Mouse (Mus musculus) limb, embryonic 13.5 days (tissue): ENCODE measurements around the gene Lipt2. TPM values are rescaled to one million over a fixed set of nuclear protein-coding genes. Genes with fewer than 3 reads are reported as not detected.

ENCODE experiments used
- ATAC-seq: fragments of 200-750 bp; cut with Nextera tagmentation; 2 replicates; pipeline ENCODE4 v1.8.0; 2017; ENCODE audit warnings: low read depth, moderate number of reproducible peaks, moderate TSS enrichment; ENCODE audit not compliant: low FRiP score
- H3K27ac ChIP-seq: fragments of 300-500 bp; sonication (generic); 2 replicates; pipeline ENCODE4 v1.5.1; 2015; ENCODE audit warnings: inconsistent platforms, mild to moderate bottlenecking, moderate library complexity
- H3K27me3 ChIP-seq: fragments of 300-500 bp; sonication (generic); 2 replicates; pipeline ENCODE4 v1.6.1; 2015; ENCODE audit warnings: mild to moderate bottlenecking, inconsistent platforms
- H3K36me3 ChIP-seq: fragments of 300-500 bp; sonication (generic); 2 replicates; pipeline ENCODE4 v1.6.1; 2015; ENCODE audit warnings: inconsistent platforms, mild to moderate bottlenecking, moderate library complexity
- H3K4me1 ChIP-seq: fragments of 300-500 bp; sonication (generic); 2 replicates; pipeline ENCODE4 v1.6.1; 2015; ENCODE audit warnings: inconsistent platforms
- H3K4me2 ChIP-seq: fragments of 300-500 bp; sonication (generic); replicated peaks from 2 replicates; pipeline ENCODE4 v1.6.1; 2015; ENCODE audit warnings: inconsistent platforms, mild to moderate bottlenecking, moderate library complexity
- H3K4me3 ChIP-seq: fragments of 300-500 bp; sonication (generic); 2 replicates; pipeline ENCODE4 v1.5.1; 2015; ENCODE audit warnings: moderate library complexity, mild to moderate bottlenecking, inconsistent platforms
- H3K9ac ChIP-seq: fragments of 300-500 bp; sonication (generic); 2 replicates; pipeline ENCODE4 v1.6.1; 2015; ENCODE audit warnings: mild to moderate bottlenecking, inconsistent platforms
- H3K9me3 ChIP-seq: fragments of 300-500 bp; sonication (generic); 2 replicates; pipeline ENCODE4 v1.6.1; 2016; ENCODE audit warnings: inconsistent platforms
- WGBS: fragments of 180-500 bp; shearing (Covaris S2); methylation state at CpG from one replicate; pipeline ENCODE4 v1.1.7; 2015; 5-methylcytosine and 5-hydroxymethylcytosine counted together
- polyA plus RNA-seq: library from polyadenylated mRNA; unstranded; fragments of >200 nt; fragmentation: Nextera tagmentation; extraction: Ambion mirVana; gene quantifications from 2 replicates; pipeline ENCODE4 v1.2.1, GENCODE M21; 2015

The Lipt2 gene
- polyA plus RNA-seq, 1 experiment from 2014 or later: 24.8 TPM

GRCm38 (mm10) chr7:100178016-100178890 lies 19.2 kb downstream of the Lipt2 start:
- no peak overlapping the region for H3K27ac ChIP-seq
- no peaks in the 10 kb centered on the region for H3K36me3 ChIP-seq
- no peaks in the 10 kb centered on the region for H3K9me3 ChIP-seq
- peaks cover 15% of the 10 kb centered on the region for H3K4me1 ChIP-seq
- peak overlapping the region; percentile 51 for H3K9ac ChIP-seq
- WGBS: 8% methylated on average over 30 of the region's 30 CpGs
- H3K4me3 ChIP-seq: peak overlapping the region; percentile 45
- peaks cover 57% of the 10 kb centered on the region for H3K27me3 ChIP-seq
- peak overlapping the region; percentile 76 for H3K4me2 ChIP-seq
- peak; percentile 75; the same call in 1 of the 2 replicates for ATAC-seq

- H3K9ac ChIP-seq: peak overlapping the region; percentile 51
These were observed 19.8 kb downstream of the Lipt2 start for GRCm38 (mm10) chr7:100178891-100179233.

GRCm38 (mm10) chr7:100179394-100179793 lies 20.3 kb downstream of the Lipt2 start:
- WGBS: 56% methylated on average over 7 of the region's 7 CpGs
- ATAC-seq: no peak
- no peaks in the 10 kb centered on the region for H3K36me3 ChIP-seq
- no peak overlapping the region for H3K27ac ChIP-seq
- peak overlapping the region; percentile 45 for H3K4me3 ChIP-seq
- H3K9ac ChIP-seq: no peak overlapping the region
- H3K4me2 ChIP-seq: peak overlapping the region; percentile 76
- peaks cover 15% of the 10 kb centered on the region for H3K4me1 ChIP-seq
- H3K27me3 ChIP-seq: peaks cover 57% of the 10 kb centered on the region
- no peaks in the 10 kb centered on the region for H3K9me3 ChIP-seq

More at GRCm38 (mm10) chr7:100178891-100179233, 19.8 kb downstream of the Lipt2 start:
- Histone ChIP-seq H3K36me3 (no peaks in the 10 kb centered on the region), H3K9me3 (no peaks in the 10 kb centered on the region), H3K27me3 (peaks cover 57% of the 10 kb centered on the region), H3K27ac (no peak overlapping the region), H3K4me3 (peak overlapping the region; percentile 45), H3K4me1 (peaks cover 15% of the 10 kb centered on the region), H3K4me2 (peak overlapping the region; percentile 76)
- 1% methylated on average over 15 of the region's 15 CpGs for WGBS
- no peak for ATAC-seq

GRCm38 (mm10) chr7:100179836-100180407 lies 20.8 kb downstream of the Lipt2 start:
- H3K36me3 ChIP-seq: no peaks in the 10 kb centered on the region
- peak overlapping the region; percentile 45 for H3K4me3 ChIP-seq
- no peak overlapping the region; the same call in 1 of the 2 replicates for H3K4me2 ChIP-seq
- no peak overlapping the region for H3K27ac ChIP-seq
- H3K27me3 ChIP-seq: peaks cover 57% of the 10 kb centered on the region
- H3K9ac ChIP-seq: no peak overlapping the region
- ATAC-seq: no peak
- no peaks in the 10 kb centered on the region for H3K9me3 ChIP-seq
- WGBS: 65% methylated on average over 7 of the region's 7 CpGs
- H3K4me1 ChIP-seq: peaks cover 15% of the 10 kb centered on the region

GRCm38 (mm10) chr7:100181176-100181575 lies 22.1 kb downstream of the Lipt2 start:
- H3K4me1 ChIP-seq: peaks cover 15% of the 10 kb centered on the region
- no peak overlapping the region for H3K9ac ChIP-seq
- H3K4me2 ChIP-seq: no peak overlapping the region
- no peak for ATAC-seq
- no peak overlapping the region for H3K27ac ChIP-seq
- H3K4me3 ChIP-seq: no peak overlapping the region
- H3K9me3 ChIP-seq: no peaks in the 10 kb centered on the region
- peaks cover 54% of the 10 kb centered on the region for H3K27me3 ChIP-seq
- H3K36me3 ChIP-seq: no peaks in the 10 kb centered on the region
- 78% methylated on average over 2 of the region's 2 CpGs for WGBS

GRCm38 (mm10) chr7:100181614-100182013 lies 22.5 kb downstream of the Lipt2 start:
- Histone ChIP-seq H3K9ac (no peak overlapping the region), H3K4me2 (no peak overlapping the region), H3K36me3 (no peaks in the 10 kb centered on the region), H3K27me3 (peaks cover 50% of the 10 kb centered on the region), H3K4me3 (no peak overlapping the region), H3K9me3 (no peaks in the 10 kb centered on the region), H3K4me1 (peaks cover 15% of the 10 kb centered on the region), H3K27ac (no peak overlapping the region)
- no peak for ATAC-seq
- 73% methylated on average over 3 of the region's 3 CpGs for WGBS

GRCm38 (mm10) chr7:100182388-100182787 lies 23.3 kb downstream of the Lipt2 start:
- 80% methylated on average over 3 of the region's 3 CpGs for whole genome bisulfite sequencing
- Histone ChIP-seq H3K36me3 (no peaks in the 10 kb centered on the region), H3K4me1 (peaks cover 15% of the 10 kb centered on the region), H3K4me2 (no peak overlapping the region), H3K27ac (no peak overlapping the region), H3K4me3 (no peak overlapping the region), H3K9me3 (no peaks in the 10 kb centered on the region), H3K27me3 (peaks cover 46% of the 10 kb centered on the region), H3K9ac (no peak overlapping the region)
- ATAC-seq: no peak

GRCm38 (mm10) chr7:100187601-100188000 lies 28.5 kb downstream of the Lipt2 start:
- no peaks in the 10 kb centered on the region for H3K9me3 ChIP-seq
- no peak overlapping the region for H3K4me3 ChIP-seq
- no peak overlapping the region for H3K9ac ChIP-seq
- ATAC-seq: no peak
- H3K4me2 ChIP-seq: no peak overlapping the region
- no peak overlapping the region for H3K27ac ChIP-seq
- 0 out of 2 replicates have a peak, but pooled peaks cover 3% of the 10 kb centered on the region for H3K4me1 ChIP-seq
- H3K36me3 ChIP-seq: no peaks in the 10 kb centered on the region
- 26% methylated on average over 7 of the region's 7 CpGs for WGBS
- H3K27me3 ChIP-seq: peaks cover 8% of the 10 kb centered on the region

GRCm38 (mm10) chr7:100190167-100190566 lies 31.1 kb downstream of the Lipt2 start:
- no peak overlapping the region for H3K9ac ChIP-seq
- 44% methylated on average over 4 of the region's 4 CpGs for WGBS
- H3K27me3 ChIP-seq: peaks cover 8% of the 10 kb centered on the region
- 0 out of 2 replicates have a peak, but pooled peaks cover 3% of the 10 kb centered on the region for H3K4me1 ChIP-seq
- ATAC-seq: no peak
- H3K4me2 ChIP-seq: no peak overlapping the region
- H3K27ac ChIP-seq: no peak overlapping the region
- H3K9me3 ChIP-seq: no peaks in the 10 kb centered on the region
- H3K36me3 ChIP-seq: no peaks in the 10 kb centered on the region
- no peak overlapping the region for H3K4me3 ChIP-seq

GRCm38 (mm10) chr7:100190778-100191177 lies 31.7 kb downstream of the Lipt2 start:
- H3K27ac ChIP-seq: no peak overlapping the region
- H3K4me1 ChIP-seq: 0 out of 2 replicates have a peak, but pooled peaks cover 3% of the 10 kb centered on the region
- no peak overlapping the region for H3K4me2 ChIP-seq
- H3K36me3 ChIP-seq: no peaks in the 10 kb centered on the region
- no peak overlapping the region for H3K4me3 ChIP-seq
- no peaks in the 10 kb centered on the region for H3K9me3 ChIP-seq
- WGBS: 4% methylated on average over 4 of the region's 4 CpGs
- no peak overlapping the region for H3K9ac ChIP-seq
- peaks cover 8% of the 10 kb centered on the region for H3K27me3 ChIP-seq
- no peak for ATAC-seq

GRCm38 (mm10) chr7:100201191-100201590 lies 42.1 kb downstream of the Lipt2 start:
- ATAC-seq: no peak; the same call in 1 of the 2 replicates
- Histone ChIP-seq H3K36me3 (no peaks in the 10 kb centered on the region), H3K4me3 (no peak overlapping the region), H3K27ac (peak overlapping the region; percentile 61; the same call in 1 of the 2 replicates), H3K4me1 (peaks cover 9% of the 10 kb centered on the region; the same call in 1 of the 2 replicates), H3K27me3 (no peaks in the 10 kb centered on the region), H3K9ac (no peak overlapping the region), H3K9me3 (no peaks in the 10 kb centered on the region), H3K4me2 (no peak overlapping the region)
- WGBS: 43% methylated on average over 3 of the region's 3 CpGs

- H3K9me3 ChIP-seq: no peaks in the 10 kb centered on the region
- H3K4me1 ChIP-seq: peaks cover 9% of the 10 kb centered on the region; the same call in 1 of the 2 replicates
- no peaks in the 10 kb centered on the region for H3K27me3 ChIP-seq
- no peak for ATAC-seq
- no peak overlapping the region for H3K9ac ChIP-seq
- no peak overlapping the region for H3K4me2 ChIP-seq
- no peak overlapping the region for H3K27ac ChIP-seq
- H3K36me3 ChIP-seq: no peaks in the 10 kb centered on the region
- WGBS: 62% methylated on average over 3 of the region's 3 CpGs
- H3K4me3 ChIP-seq: no peak overlapping the region
These were observed 44.5 kb downstream of the Lipt2 start for GRCm38 (mm10) chr7:100203616-100204015.
